Mouse (Mus musculus) limb, embryonic 14.5 days (tissue): Measurements from ENCODE around the gene Wwp2. TPM values are rescaled to one million over a fixed set of nuclear protein-coding genes. Genes with fewer than 3 reads are reported as not detected.

Source experiments
- ATAC-seq: fragments of 200-750 bp; cut with Nextera tagmentation; 2 replicates; pipeline ENCODE4 v1.8.0; 2017; ENCODE audit warnings: low read depth, moderate number of reproducible peaks, moderate TSS enrichment; ENCODE audit not compliant: low FRiP score
- DNase-seq: peaks from one replicate; pipeline ENCODE4 v3.0.0-alpha.2; 2015; ENCODE audit warnings: low spot score
- H3K27ac ChIP-seq: fragments of 300-500 bp; sonication (generic); replicated peaks from 2 replicates; pipeline ENCODE4 v1.5.1; 2014; ENCODE audit warnings: low read depth, mild to moderate bottlenecking, low read length, moderate library complexity, mixed read lengths
- H3K27me3 ChIP-seq: fragments of 300-500 bp; sonication (generic); 2 replicates; pipeline ENCODE4 v1.6.1; 2014; ENCODE audit warnings: low read length, mixed read lengths; ENCODE audit not compliant: control insufficient read depth, insufficient read depth
- H3K36me3 ChIP-seq: fragments of 300-500 bp; sonication (generic); 2 replicates; pipeline ENCODE4 v1.6.1; 2014; ENCODE audit warnings: mild to moderate bottlenecking, low read length, moderate library complexity, mixed read lengths; ENCODE audit not compliant: control insufficient read depth, insufficient read depth
- H3K4me1 ChIP-seq: fragments of 300-500 bp; sonication (generic); 2 replicates; pipeline ENCODE4 v1.6.1; 2014; ENCODE audit warnings: antibody characterized with exemption, low read length, mixed read lengths; ENCODE audit not compliant: control insufficient read depth, insufficient read depth
- H3K4me2 ChIP-seq: fragments of 300-500 bp; sonication (generic); replicated peaks from 2 replicates; pipeline ENCODE4 v1.6.1; 2014; ENCODE audit warnings: low read depth, mild to moderate bottlenecking, low read length, moderate library complexity; ENCODE audit not compliant: severe bottlenecking
- H3K4me3 ChIP-seq: fragments of 300-500 bp; sonication (generic); replicated peaks from 2 replicates; pipeline ENCODE4 v1.5.1; 2014; ENCODE audit warnings: low read length
- H3K9ac ChIP-seq: fragments of 300-500 bp; sonication (generic); 2 replicates; pipeline ENCODE4 v1.6.1; 2014; ENCODE audit warnings: mild to moderate bottlenecking, low read depth, low read length, moderate library complexity; ENCODE audit not compliant: severe bottlenecking
- H3K9me3 ChIP-seq: fragments of 300-500 bp; sonication (generic); 2 replicates; pipeline ENCODE4 v1.6.1; 2016; ENCODE audit warnings: low read length; ENCODE audit not compliant: control insufficient read depth
- POLR2A ChIP-seq: fragments of 200-500 bp; IDR thresholded peaks from 2 replicates; pipeline ENCODE4 v1.8.0; 2012; ENCODE audit warnings: inconsistent platforms, mild to moderate bottlenecking, moderate library complexity, borderline replicate concordance; ENCODE audit not compliant: insufficient read depth, insufficient read length; ENCODE audit errors: extremely low read depth
- WGBS: fragments of 180-500 bp; shearing (Covaris S2); extraction: QIAGEN DNeasy Blood & Tissue Kit; methylation state at CpG from one replicate; pipeline ENCODE4 v1.1.7; 2014; 5-methylcytosine and 5-hydroxymethylcytosine counted together
- polyA plus RNA-seq, 2 experiments: library from polyadenylated mRNA; depleted of rRNA in 1 of 2; stranded (reverse) in 1 of 2; unstranded in 1 of 2; fragments of >200 nt; fragmentation: Nextera tagmentation in 1 of 2; extraction: Ambion mirVana in 1 of 2; gene quantifications; 2 replicates each; pipeline versions ENCODE4 v1.2.1 to v1.2.3; 2012 to 2014

Wwp2 gene
- polyA plus RNA-seq, 2 experiments, result 153 to 315 TPM

DNA sequence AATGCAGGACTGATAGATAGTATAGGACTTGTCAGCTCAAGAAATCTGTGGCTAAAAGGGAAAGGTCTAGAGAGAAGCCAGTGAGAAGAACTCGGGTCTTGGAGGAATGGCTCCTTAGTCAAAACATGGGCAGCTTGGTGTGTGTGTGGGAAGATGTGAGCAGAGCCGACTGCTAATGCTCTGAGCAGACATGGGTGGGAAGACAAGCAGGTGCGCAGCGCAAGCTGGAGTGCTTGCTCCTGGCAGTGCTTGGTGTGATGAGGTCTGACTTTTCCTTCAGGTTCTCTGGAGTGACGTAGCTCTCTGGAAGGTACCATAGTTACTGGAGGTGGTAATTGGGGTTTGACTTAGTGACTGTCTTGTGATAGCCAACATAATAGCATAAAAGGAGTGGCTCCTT is 56.6 kb downstream of the Wwp2 start:
- TF ChIP-seq POLR2A, result no peak
- no peak for DNase-seq
- Histone ChIP-seq H3K9ac (no peak overlapping the region), H3K27ac (0 out of 2 replicates have a peak overlapping the region, but pooled peaks have one; percentile 74), H3K9me3 (no peaks in the 10 kb centered on the region), H3K4me3 (no peak overlapping the region), H3K4me2 (no peak overlapping the region), H3K4me1 (peaks cover 57% of the 10 kb centered on the region), H3K27me3 (no peaks in the 10 kb centered on the region), H3K36me3 (no peaks in the 10 kb centered on the region)
- no peak for ATAC-seq
- WGBS, result 85% methylated on average over 5 of the region's 5 CpGs

- peaks cover 58% of the 10 kb centered on the region for H3K4me1 ChIP-seq
- 53% methylated on average over 9 of the region's 9 CpGs for WGBS
- no peaks in the 10 kb centered on the region for H3K27me3 ChIP-seq
- H3K36me3 ChIP-seq, result no peaks in the 10 kb centered on the region
- H3K4me2 ChIP-seq, result no peak overlapping the region
- no peak overlapping the region for H3K4me3 ChIP-seq
- 0 out of 2 replicates have a peak overlapping the region, but pooled peaks have one; percentile 2 for H3K9ac ChIP-seq
- DNase-seq (peak; percentile 21), ATAC-seq (peak; percentile 71)
- H3K27ac ChIP-seq, result peak overlapping the region; percentile 89
- H3K9me3 ChIP-seq, result no peaks in the 10 kb centered on the region
- TF ChIP-seq POLR2A, result no peak
These were observed 59.3 kb downstream of the Wwp2 start for GRCm38 (mm10) chr8:107495425-107495824.

- Histone ChIP-seq H3K27me3 (no peaks in the 10 kb centered on the region), H3K4me2 (0 out of 2 replicates have a peak overlapping the region, but pooled peaks have one; percentile 6), H3K4me3 (no peak overlapping the region), H3K27ac (peak overlapping the region; percentile 61), H3K9me3 (no peaks in the 10 kb centered on the region), H3K36me3 (no peaks in the 10 kb centered on the region), H3K9ac (no peak overlapping the region), H3K4me1 (peaks cover 40% of the 10 kb centered on the region)
- no peak for DNase-seq
- ATAC-seq, result no peak; the same call in 1 of the 2 replicates
- no peak for TF ChIP-seq POLR2A
- WGBS, result 31% methylated on average over 6 of the region's 6 CpGs
These were observed 61.5 kb downstream of the Wwp2 start for GRCm38 (mm10) chr8:107497708-107498107.

DNA sequence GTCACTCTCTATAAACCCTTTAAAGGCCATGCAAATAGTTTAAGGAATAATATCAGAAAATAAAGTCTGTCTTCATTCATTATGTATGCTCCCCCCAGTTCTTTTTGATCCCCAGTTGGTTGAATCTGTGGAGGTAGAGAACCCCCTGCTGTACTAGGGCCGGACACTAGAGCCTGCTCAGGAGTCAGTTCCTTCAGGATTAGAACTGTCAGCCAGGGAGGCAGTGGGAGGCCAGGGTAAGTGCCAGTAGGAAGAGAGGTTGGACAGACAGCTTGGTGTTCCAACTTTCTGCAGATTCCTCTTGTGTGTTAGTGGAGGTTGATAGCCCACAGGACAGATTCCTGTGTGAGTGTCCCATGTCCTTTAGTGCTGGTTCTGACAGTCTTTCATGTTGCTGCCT is 62.2 kb downstream of the Wwp2 start:
- Histone ChIP-seq H3K9ac (no peak overlapping the region), H3K9me3 (no peaks in the 10 kb centered on the region), H3K27ac (peak overlapping the region; percentile 61), H3K27me3 (no peaks in the 10 kb centered on the region), H3K4me2 (no peak overlapping the region), H3K36me3 (no peaks in the 10 kb centered on the region), H3K4me1 (peaks cover 43% of the 10 kb centered on the region), H3K4me3 (no peak overlapping the region)
- WGBS, result 28% methylated on average over 1 of the region's 1 CpGs
- DNase-seq (no peak), ATAC-seq (no peak)
- no peak for TF ChIP-seq POLR2A

- peak overlapping the region; percentile 61 for H3K27ac ChIP-seq
- DNase-seq (no peak), ATAC-seq (no peak)
- peaks cover 47% of the 10 kb centered on the region for H3K4me1 ChIP-seq
- no peaks in the 10 kb centered on the region for H3K36me3 ChIP-seq
- no peak overlapping the region for H3K9ac ChIP-seq
- no peak overlapping the region for H3K4me3 ChIP-seq
- no peak overlapping the region for H3K4me2 ChIP-seq
- 40% methylated on average over 8 of the region's 8 CpGs for WGBS
- no peak for TF ChIP-seq POLR2A
- H3K27me3 ChIP-seq, result no peaks in the 10 kb centered on the region
- H3K9me3 ChIP-seq, result no peaks in the 10 kb centered on the region
These were observed 62.6 kb downstream of the Wwp2 start for GRCm38 (mm10) chr8:107498806-107499205.

- 76% methylated on average over 3 of the region's 3 CpGs for WGBS
- no peak for TF ChIP-seq POLR2A
These were observed 63.4 kb downstream of the Wwp2 start for GRCm38 (mm10) chr8:107499519-107499918.

More at GRCm38 (mm10) chr8:107499519-107499918, 63.4 kb downstream of the Wwp2 start:
- Histone ChIP-seq H3K9me3 (no peaks in the 10 kb centered on the region), H3K4me1 (peaks cover 50% of the 10 kb centered on the region), H3K9ac (no peak overlapping the region), H3K27me3 (no peaks in the 10 kb centered on the region), H3K4me3 (no peak overlapping the region), H3K27ac (no peak overlapping the region), H3K4me2 (no peak overlapping the region), H3K36me3 (no peaks in the 10 kb centered on the region)
- DNase-seq (no peak), ATAC-seq (no peak)
